Mouse (Mus musculus): ENCODE results near the gene Celf1.
"Not testable (repeated sequence)": the region's sequence is repeated elsewhere in the genome, so short reads cannot be mapped to it uniquely, and the experiment has no call there.

Gene Celf1

DNA sequence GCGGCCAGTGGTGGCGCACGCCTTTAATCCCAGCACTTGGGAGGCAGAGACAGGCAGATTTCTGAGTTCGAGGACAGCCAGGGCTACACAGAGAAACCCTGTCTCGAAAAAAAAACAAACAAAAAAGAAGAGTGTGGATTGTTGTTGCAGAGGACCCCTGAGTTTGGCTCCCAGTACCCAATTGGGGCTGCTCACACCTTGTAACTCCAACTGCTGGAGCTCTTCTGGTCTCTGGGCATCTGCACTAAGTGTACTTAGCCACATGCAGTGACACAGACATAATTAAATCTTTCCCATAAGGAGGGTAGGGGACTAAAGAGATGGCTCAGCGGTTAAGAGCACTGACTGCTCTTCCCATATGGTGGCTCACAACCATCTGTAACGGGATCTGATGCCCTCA is 82.1 kb downstream of the Celf1 start:
- DNase-seq (ENCODE audit: low read depth), result not testable (repeated sequence)

DNA sequence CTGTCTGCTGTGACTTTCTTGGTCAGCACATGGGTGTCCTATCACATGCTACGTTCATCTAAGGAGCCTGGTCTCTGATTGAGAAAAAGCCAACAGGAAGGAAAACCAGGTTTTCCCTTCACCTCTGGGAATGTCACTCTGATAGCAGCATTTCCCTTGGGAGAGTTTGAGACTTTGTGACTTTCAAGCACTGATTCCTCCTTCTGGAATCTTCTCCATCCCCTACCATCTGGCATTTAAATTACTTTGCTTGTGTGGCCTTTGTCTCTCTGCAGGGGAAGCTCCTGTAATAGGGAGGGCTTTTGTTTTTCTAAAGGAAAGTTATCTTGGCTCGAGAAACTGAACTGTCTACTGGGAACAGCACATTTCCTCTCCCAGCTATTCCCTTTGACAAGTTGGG is 82.9 kb downstream of the Celf1 start:
- no peak for DNase-seq (ENCODE audit: low read depth)

DNA sequence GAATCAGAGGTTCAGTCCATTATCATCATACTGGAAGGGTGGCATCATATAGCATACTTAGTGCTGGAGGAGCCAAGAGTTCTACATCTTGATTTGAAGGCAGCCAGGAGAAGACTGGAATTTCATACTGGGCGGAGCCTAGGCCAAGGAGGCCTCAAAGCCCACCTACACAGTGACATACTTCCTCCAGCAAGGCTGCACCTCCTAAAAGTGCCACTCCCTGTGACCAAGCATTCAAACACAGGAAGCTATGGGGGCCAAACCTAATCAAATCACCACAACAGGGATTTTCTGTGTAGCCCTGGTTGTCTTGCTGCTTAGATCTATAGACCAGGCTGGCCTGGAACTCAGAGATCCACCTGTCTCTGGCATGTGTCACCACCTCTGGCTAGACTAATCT is 83.8 kb downstream of the Celf1 start:
- no peak for DNase-seq (ENCODE audit: low read depth)

DNA sequence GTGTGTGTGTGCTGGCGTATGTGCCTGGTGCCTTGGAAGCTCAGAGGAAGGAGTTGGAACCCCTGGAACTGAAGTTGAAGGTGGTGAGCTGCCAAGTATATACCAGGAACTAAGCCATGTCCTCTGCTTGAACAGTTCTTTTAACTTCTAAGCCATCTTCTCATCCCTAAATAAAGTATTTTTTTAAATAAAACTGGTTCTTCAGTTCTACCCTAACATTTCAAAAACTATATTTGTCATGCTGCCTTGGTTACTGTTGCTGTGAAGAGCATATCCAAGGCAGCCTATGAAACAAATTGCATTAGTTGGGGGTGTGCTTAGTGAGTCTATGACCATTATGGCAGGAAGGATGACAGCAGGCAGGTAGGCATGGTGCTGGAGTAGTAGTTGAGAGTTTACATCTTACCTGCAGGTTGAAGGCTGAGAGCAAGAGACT is 84.9 kb downstream of the Celf1 start:
- no peak for DNase-seq (ENCODE audit: low read depth)

DNA sequence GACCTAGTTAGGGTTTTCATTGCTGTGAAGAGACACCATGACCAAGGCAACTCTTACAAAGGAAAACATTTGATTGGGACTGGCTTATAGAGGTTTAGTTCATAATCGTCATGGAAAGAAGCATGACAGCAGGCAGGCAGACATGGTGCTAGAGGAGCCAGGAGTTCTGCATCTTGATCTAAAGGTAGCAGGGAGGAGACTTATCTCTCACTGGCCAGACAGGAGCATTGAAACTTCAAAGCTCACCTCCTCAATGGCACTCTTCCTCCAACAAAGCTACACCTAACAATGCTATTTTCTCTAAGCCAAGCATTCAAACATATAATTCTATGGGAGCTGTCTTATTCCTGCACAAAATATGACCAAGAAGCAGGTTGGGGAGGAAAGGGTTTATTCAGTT is 86.3 kb downstream of the Celf1 start:
- DNase-seq (ENCODE audit: low read depth), result no peak

DNA sequence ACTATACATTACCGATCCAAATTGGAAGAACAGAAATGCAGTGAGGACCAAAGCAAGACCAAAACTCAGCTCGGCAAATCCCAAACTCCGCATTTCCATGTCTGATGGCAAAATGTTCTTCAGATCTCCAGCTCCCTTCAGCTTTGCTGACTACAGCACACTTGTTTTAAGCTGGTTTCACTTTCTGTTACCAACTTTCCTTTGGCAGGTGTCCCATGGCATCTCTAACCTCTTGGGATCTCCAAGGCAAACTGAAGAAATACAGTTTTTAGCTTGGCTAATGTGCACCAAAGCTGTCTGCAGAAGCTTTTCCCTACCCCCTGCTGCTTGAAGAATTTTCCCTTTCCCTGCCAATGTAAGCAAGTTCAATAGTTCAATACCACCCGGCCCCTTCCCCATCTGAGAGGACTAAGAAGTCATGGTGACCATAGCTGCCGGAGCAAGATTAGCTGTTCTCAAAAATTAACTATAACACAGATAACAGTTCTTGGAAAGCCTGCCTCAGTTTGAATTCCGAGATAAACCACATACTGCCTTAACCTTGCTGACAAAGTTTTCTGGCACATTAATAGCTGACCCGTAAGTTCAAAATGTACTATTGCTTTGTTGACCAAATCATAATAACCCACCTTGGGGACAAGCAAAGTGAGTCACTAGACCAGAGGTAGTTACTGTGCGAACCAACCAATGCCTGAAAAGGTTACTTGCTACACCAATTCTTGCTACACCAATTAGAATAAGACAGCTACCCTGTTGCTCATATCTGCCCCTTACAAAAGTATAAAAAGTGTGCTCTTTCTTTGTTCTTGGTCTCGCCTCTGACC is 87.4 kb downstream of the Celf1 start:
- peak; percentile 19 for DNase-seq (ENCODE audit: low read depth)

DNA sequence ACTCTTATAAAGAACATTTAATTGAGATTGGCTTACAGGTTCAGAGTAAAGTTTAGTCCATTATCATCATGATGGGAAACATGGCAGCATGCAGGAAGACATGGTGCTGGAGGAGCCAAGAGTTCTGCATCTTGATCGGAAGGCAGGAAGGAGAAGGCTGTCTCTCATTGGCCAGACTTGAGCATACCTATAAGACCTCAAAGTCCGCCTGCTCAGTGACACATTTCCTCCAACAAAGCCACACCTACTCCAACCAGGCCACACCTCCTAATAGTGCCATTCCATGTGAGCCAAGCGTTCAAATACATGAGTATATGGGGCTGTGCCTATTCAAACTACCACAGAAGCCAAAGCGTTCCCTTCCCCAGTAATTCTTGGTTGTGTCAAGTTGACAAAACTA is 91.0 kb downstream of the Celf1 start:
- peak; percentile 38 for DNase-seq (ENCODE audit: low read depth)

DNA sequence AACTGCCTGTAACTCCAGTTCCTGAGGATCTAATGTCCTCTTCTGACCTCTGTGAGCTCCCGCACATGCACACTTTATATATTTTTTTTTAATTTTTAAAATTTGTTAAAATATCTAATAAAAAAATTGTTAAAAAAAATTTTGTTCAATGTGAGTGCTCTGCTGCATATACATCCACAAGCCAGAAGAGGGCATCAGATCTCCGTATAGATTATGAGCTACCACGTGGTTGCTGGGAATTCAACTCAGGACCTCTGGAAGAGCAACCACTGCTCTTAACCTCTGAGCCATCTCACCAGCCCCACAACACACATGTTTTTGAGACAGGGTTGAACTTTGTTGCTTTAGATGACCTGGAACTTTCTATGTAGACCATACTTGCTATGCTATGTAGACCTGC is 92.8 kb downstream of the Celf1 start:
- DNase-seq (ENCODE audit: low read depth), result peak; percentile 77

DNA sequence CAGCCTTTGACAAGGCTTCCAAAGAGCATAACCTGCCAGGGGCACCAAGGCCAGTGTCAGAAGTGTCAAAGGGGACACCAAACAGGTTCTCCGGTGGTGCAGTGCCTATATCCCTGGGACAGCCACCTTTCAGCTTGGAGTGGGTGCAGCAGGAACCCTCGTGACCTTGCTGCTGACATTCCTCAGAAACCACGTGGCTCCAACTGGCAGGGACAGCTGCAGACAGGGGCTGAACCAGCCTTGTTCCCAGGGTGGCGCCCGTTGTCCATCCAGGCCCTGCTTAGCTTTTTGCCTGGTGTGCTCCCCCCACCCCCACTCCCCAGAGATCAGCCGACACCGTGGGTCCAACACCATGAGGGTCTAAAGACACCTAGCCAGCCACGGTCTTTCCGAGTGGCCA is 95.2 kb downstream of the Celf1 start, which contains the start of gene Rapsn:
Rapsn (plus strand) TSS at position 236 of the 400 bp plus-strand sequence.
- no peak for DNase-seq (ENCODE audit: low read depth)

DNA sequence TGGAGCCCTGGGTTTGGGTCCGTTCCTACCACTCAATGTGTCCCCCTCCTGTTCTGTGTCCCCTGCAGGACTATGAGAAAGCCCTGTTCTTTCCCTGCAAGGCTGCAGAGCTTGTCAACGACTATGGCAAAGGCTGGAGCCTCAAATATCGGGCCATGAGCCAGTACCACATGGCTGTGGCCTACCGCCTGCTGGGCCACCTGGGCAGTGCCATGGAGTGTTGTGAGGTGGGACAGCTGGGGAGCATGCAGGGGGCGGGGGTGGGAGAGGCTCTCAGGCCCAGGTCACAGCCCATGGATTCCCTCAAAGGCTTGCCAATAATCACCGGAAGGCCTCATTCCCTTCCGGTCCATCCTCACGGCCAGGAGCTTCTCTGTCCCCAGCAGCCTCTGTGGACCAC is 101.6 kb downstream of the Celf1 start:
- DNase-seq (ENCODE audit: low read depth), result peak; percentile 25

DNA sequence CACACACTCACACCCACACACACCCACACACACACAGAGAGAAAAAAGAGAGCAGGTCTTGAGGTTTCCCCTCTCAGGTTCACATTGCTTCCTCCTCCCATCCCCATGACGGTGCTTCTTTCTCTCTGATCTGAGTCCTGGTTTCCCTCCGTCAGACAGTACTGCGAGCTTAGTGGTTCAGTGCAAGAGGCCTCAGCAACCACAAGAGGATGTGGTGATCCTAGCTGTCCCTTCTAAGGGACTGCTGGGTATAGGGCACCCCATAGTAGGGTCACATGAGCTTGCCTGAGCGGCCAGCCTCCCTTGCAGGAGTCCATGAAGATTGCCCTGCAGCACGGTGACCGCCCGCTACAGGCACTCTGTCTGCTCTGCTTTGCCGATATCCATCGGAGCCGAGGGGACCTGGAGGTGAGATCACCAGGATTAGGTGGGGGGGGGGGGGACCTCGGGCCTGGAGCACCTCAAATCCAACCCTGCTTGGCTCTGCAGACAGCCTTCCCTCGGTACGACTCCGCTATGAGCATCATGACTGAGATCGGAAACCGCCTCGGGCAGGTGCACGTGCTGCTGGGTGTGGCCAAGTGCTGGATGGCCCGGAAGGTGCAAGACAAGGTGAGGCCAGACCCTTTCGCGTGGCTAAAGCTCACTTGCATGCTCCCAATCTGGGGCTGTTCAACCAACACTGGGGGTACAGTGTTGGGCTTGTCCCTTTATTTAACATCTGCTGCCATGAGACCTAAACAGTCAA is 102.6 kb downstream of the Celf1 start:
- DNase-seq (ENCODE audit: low read depth), result peak; percentile 98

DNA sequence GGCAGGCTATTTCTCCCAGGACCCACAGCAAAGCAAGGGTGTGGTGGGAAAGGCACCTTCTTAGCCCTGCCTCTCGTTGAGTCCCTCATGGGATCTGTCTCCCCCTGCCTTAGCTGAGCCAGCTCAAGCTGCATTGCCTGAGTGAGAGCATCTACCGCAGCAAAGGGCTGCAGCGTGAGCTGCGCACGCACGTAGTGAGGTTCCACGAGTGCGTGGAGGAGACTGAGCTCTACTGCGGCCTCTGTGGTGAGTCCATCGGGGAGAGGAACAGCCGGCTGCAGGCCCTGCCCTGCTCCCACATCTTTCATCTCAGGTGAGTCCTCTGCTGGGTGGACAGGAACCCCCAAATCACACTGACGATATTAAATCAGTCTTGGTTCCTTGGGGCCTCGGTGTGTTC is 104.5 kb downstream of the Celf1 start:
- no peak for DNase-seq (ENCODE audit: low read depth)

DNA sequence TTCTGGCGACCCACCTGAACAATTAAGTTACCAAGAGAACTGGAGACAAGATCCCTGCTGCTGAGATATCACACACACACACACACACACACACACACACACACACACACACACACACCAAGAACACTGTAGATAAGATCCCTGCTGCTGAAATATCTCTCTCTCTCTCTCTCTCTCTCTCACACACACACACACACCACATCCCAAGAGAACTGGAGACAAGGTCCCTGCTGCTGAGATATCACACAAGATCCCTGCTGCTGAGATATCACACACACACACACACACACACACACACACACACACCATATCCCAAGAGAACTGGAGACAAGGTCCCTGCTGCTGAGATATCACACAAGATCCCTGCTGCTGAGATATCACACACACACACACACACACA is 105.6 kb downstream of the Celf1 start:
- not testable (repeated sequence) for DNase-seq (ENCODE audit: low read depth)

DNA sequence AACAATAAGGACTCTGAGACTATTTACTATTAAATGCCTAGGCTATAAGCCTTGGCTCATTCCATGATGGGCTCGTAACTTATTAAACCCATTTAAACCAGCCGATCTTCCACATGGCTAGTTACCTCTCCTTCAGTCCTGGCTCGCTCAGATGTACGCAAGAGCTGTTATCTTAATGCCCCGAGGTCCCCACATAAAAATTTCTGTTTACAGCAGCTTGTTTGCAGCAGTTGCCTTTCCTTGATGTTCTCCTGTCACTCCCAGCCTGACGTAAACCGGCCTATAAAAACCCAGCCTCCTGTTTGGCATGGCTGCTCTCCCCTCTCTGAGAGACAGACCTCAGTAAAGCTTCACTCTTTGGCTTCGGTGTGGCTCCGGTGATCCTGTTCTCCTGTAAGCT is 107.2 kb downstream of the Celf1 start:
- no peak for DNase-seq (ENCODE audit: low read depth)

DNA sequence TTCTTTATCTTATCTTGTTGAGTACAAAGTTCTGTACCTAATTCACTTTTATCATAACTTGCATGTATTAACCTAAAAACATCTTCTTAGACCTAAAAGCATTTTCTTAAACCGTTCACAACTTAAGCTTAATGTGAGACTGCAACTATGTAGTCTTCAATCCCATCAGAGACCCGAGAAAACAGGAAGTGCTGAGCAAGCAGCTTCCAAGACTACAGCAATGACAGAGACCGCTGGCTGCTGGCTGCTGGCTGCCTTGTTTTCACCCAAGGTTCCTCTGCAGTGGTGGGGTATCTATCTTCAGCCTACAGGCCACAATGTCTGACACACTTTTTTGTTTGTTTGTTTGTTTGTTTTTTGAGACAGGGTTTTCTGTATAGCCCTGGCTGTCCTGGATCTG is 111.7 kb downstream of the Celf1 start:
- no peak for DNase-seq (ENCODE audit: low read depth)

DNA sequence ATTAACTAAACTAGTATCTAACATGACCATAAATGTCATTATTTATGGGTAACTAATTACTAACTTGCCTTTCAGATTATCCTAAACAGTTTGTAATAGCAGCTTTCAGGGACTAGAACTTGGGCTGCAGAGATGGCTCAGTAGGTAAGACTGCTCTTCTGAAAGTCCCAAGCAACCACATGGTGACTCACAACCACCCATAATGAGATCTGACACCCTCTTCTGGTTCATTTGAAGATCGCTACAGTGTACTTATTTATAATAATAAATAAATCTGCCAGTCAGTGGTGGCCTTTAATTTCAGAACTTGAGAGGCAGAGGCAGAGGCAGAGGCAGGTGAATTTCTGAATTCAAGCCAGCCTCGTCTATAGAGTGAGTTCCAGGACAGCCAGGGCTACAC is 112.6 kb downstream of the Celf1 start:
- DNase-seq (ENCODE audit: low read depth), result peak; percentile 89

DNA sequence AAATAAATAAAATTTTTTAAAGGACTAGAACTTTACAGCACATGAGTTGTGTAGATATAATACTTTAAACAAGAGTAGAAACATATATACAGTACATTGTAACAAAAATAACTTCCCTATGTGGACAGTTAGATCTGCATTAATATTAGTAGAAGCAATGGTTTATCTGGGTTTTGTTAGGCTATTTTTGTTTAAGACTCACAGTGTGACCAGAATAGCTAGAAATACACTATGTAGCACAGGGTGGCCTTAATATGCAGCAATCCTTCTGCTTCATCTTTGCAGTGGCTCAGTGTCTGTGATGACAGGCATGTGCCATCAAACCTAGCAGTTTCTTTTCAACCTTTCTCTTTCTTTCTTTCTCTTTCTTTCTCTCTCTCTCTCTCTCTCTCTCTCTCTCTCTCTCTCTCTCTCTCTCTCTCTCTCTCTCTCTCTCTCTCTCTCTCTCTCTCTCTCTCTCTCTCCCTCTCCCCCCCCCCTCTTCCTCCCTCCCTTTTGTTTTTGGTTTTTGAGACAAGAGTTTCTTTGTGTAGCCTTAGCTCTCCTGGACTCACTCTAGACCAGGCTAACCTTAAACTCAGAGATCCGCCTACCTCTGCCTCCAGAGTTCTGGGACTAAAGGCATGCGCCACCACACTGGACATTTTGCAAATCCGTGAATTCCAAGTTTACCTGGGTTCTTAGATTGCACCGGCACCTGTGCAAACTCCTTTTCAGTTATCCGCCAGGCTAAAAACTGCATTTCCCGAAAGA is 113.2 kb downstream of the Celf1 start:
- peak; percentile 42 for DNase-seq (ENCODE audit: low read depth)

DNA sequence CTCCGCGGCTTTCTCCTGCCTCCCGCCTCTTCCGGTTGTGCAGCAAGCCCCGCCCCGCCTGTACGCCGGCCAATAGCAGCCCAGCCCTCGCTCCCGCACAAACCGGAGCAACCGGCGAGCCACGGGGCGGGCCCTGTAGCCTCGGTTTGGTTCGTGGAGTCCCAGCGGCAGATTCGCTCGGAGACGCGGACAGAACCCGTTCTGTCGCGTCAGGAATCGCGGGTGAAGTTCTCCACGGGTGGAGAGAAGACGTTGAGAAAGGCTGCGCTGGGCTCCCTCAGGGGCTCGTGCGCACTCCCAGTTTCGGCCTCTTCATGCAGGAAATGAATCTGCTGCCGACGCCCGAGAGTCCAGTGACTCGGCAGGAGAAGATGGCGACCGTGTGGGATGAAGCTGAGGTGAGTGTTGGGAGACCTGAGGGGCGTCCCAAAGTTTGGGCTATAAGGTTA is 113.8 kb downstream of the Celf1 start, which contains the start of gene Psmc3:
Psmc3 (plus strand) TSS at position 76 of the 449 bp plus-strand sequence.
- DNase-seq (ENCODE audit: low read depth), result peak; percentile 92

DNA sequence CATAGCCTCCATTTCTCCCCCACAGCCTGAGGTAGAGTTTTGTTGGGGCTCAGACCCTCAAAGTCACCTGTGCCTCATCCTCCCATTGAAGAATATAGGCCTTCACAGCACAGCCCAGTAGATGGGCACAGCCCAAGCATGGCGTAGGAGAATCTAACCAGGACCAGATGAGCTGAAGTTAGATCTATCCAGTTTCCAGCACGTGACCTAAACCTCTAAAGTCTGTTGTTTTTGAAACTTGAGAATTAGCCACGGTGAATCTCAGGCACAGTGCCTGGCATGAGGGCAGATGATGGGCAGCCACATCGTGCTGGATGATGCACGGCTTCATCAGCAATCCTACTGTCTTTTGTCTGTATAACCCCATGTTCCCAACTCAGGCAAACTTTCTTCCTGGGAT is 118.3 kb downstream of the Celf1 start:
- DNase-seq (ENCODE audit: low read depth), result no peak

DNA sequence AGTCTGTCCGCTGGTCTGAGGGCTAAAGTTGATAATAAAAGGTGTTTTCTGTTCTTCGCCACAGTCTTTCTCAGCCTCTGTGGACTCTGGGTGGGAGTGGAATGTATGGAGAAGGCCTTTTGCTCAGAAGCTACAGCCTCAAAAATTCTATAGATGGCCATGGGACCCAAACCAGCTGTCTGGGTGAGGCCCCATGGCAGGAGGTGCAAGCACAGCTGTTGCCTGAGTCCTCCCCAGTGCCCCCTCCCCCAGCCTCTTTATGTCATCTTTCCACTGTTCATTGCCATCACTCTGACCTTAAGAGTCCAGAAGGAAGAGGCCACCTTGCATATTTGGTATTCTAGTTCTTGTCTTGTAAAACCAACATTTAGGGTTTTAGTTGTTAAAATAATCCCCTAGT is 119.2 kb downstream of the Celf1 start:
- no peak for DNase-seq (ENCODE audit: low read depth)

DNA sequence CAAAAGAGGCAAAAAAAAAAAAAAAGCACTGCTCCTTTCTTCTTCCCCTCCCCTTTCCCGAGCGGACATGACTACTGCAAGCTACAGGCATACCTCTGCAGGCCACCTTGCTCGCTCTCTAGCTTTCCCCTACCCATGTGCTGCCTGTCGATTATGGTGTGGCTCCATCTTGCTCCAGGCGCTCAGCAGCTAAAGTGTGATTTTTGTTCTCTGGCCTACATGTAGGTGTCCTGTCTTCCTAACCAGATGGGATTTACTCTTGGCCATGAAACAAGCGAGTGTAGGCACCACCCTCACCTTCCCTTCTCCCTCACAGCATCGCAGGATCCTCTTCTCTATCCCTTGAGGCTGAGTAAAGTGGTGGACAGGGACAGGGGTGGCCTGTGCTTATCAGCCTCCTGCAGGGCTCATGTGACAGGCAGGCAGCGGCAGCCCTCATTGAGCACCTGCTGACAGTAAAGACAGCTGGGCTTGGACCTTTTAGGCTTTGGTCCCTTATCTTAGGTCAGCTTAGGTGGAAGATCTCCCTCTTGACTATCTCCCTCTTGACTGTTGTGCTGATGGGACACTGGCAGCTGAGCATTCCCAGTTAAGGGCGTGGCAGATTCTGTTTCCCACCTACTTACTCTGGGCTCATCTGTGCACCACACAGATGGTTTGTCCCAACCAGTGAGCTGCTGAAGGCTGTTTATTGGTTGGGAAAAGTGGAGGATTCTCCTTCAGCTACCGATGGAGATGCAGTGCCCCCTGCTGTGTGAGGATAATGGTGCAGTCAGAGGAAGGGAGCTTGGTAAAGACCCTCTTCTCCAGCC is 120.6 kb downstream of the Celf1 start:
- peak; percentile 27 for DNase-seq (ENCODE audit: low read depth)
